Mouse (Mus musculus): ENCODE measurements around the gene Slc38a7. TPM values are rescaled to one million over a fixed set of nuclear protein-coding genes. Genes with fewer than 3 reads are reported as not detected.

Gene Slc38a7
- polyA plus RNA-seq, 1 experiment, result 26.2 TPM

GRCm38 (mm10) chr8:95854174-95854573, 835 bp upstream of the Slc38a7 start:
- Histone ChIP-seq H3K36me3 (ENCODE audit: control insufficient read depth, insufficient read depth) (no peaks in the 10 kb centered on the region), H3K79me3 (ENCODE audit: low read depth) (peaks cover 2% of the 10 kb centered on the region), H3K4me3 (ENCODE audit: insufficient read depth, poor library complexity, severe bottlenecking) (no peak overlapping the region), H3K79me2 (ENCODE audit: control insufficient read depth, insufficient read depth) (peaks cover 11% of the 10 kb centered on the region), H3ac (ENCODE audit: control insufficient read depth, insufficient read length, low read depth) (no peak overlapping the region), H3K27me3 (ENCODE audit: control insufficient read depth, insufficient read depth, insufficient read length) (no peaks in the 10 kb centered on the region)
- no peak for TF ChIP-seq MYOG (IDR thresholded peaks at IDR 0.05; ENCODE audit: control insufficient read depth, extremely low read depth, insufficient read length)
- TF ChIP-seq CTCF (IDR thresholded peaks at IDR 0.05; ENCODE audit: control insufficient read depth, insufficient read depth, insufficient read length), result no peak
- no peak for TF ChIP-seq MYOD1 (IDR thresholded peaks at IDR 0.05; ENCODE audit: control insufficient read depth, insufficient read length, low read depth)
- no peak for TF ChIP-seq USF1 (IDR thresholded peaks at IDR 0.05; ENCODE audit: low read depth)
- TF ChIP-seq FOSL1 (IDR thresholded peaks at IDR 0.05; ENCODE audit: insufficient read depth, low read length, poor library complexity, severe bottlenecking), result no peak
- no peak for TF ChIP-seq MAX (IDR thresholded peaks at IDR 0.05)
- TF ChIP-seq CEBPB (IDR thresholded peaks at IDR 0.05; ENCODE audit: low read depth), result no peak

DNA sequence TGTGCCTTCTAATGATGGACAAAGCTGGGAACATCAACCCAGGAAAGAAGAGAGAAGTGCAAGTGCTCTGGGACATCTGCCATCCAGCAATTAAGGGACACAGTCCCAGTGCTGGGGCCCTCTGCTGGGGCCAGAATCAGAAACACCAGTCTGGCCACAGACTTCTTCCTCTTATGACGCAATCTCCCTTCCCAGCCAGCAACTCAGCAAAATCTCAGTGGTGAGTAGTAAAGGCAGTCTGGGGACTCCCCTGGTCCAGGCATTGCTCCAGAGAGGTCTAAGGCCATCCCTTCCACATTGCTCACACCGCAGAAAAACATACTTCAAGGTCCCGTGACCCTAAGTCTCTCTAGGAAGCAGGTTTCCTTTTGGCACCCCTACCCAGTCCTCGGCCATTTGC, 1.0 kb downstream of the Slc38a7 start:
- Histone ChIP-seq H3K79me3 (ENCODE audit: low read depth) (peaks cover 2% of the 10 kb centered on the region), H3ac (ENCODE audit: control insufficient read depth, insufficient read length, low read depth) (peak overlapping the region; percentile 40), H3K27me3 (ENCODE audit: control insufficient read depth, insufficient read depth, insufficient read length) (no peaks in the 10 kb centered on the region), H3K4me3 (ENCODE audit: insufficient read depth, poor library complexity, severe bottlenecking) (peak overlapping the region; percentile 74), H3K79me2 (ENCODE audit: control insufficient read depth, insufficient read depth) (peaks cover 11% of the 10 kb centered on the region), H3K36me3 (ENCODE audit: control insufficient read depth, insufficient read depth) (peaks cover 6% of the 10 kb centered on the region)
- TF ChIP-seq USF1 (IDR thresholded peaks at IDR 0.05; ENCODE audit: low read depth), result peak; percentile 44
- TF ChIP-seq MYOG (IDR thresholded peaks at IDR 0.05; ENCODE audit: control insufficient read depth, extremely low read depth, insufficient read length), result no peak
- TF ChIP-seq CEBPB (IDR thresholded peaks at IDR 0.05; ENCODE audit: low read depth), result peak; percentile 97

DNA sequence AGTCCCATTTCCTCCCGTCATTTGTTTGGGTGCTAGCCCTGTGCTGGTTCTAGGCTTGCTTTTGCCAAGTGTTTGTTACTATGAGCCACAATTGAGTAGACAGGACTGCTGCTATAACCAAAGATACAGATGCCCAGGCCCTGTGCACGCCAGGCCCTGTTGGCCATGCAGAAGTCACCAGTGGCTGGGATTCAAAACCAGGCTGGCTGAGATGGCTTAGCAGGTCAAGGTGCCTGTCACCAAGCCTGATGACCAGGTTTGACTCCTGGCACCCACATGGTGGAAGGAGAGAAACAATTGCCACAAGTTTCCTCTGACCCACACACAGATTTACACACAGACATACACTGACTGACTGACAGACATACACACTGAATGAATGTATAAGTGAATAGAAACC, 3.0 kb downstream of the Slc38a7 start:
- Histone ChIP-seq H3K27me3 (ENCODE audit: control insufficient read depth, insufficient read depth, insufficient read length) (no peaks in the 10 kb centered on the region), H3K36me3 (ENCODE audit: control insufficient read depth, insufficient read depth) (peaks cover 17% of the 10 kb centered on the region), H3K79me3 (ENCODE audit: low read depth) (peaks cover 2% of the 10 kb centered on the region), H3K79me2 (ENCODE audit: control insufficient read depth, insufficient read depth) (peaks cover 11% of the 10 kb centered on the region), H3ac (ENCODE audit: control insufficient read depth, insufficient read length, low read depth) (no peak overlapping the region), H3K4me3 (ENCODE audit: insufficient read depth, poor library complexity, severe bottlenecking) (no peak overlapping the region)
- TF ChIP-seq FOSL1 (IDR thresholded peaks at IDR 0.05; ENCODE audit: insufficient read depth, low read length, poor library complexity, severe bottlenecking), result no peak
- TF ChIP-seq MYOD1 (IDR thresholded peaks at IDR 0.05; ENCODE audit: control insufficient read depth, insufficient read length, low read depth), result no peak
- no peak for TF ChIP-seq MYOG (IDR thresholded peaks at IDR 0.05; ENCODE audit: control insufficient read depth, extremely low read depth, insufficient read length)
- TF ChIP-seq MAX (IDR thresholded peaks at IDR 0.05), result no peak
- no peak for TF ChIP-seq USF1 (IDR thresholded peaks at IDR 0.05; ENCODE audit: low read depth)
- TF ChIP-seq CEBPB (IDR thresholded peaks at IDR 0.05; ENCODE audit: low read depth), result no peak

DNA sequence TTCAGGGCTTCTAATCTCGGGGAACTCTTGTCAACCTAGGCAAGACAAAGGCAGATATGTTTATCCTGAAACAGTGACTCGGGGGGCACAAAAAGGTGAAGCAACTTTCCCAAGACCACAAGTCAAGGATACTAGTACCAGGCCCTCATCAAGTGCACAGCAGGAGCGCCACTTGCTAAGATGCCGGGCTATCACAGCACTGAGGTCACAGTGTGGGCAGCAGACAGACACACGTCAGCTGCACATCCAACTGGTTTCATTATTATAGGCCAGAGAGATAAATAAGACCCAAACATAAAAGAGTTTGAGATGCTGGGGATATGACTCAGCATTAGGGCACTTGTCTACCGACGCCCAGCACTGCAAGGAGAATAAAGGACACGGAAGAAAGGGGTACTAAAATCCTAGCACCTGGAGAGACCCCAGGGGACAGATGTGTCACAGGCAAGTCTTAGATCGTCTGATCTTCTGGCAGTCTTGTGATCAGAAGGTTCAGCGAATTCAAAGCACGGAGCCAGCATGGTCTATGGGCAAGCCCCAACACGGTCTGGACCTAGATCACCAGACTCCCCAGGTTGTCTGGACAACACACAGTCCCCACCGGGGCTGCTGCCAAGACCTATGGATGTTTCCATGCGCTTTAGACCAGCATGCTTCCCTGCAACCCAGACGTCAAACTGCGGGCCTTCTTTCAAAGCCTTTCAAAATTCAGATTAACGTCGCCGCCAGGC, 4.4 kb downstream of the Slc38a7 start:
- no peak overlapping the region for H3K4me3 ChIP-seq (ENCODE audit: insufficient read depth, poor library complexity, severe bottlenecking)
- no peak overlapping the region for H3ac ChIP-seq (ENCODE audit: control insufficient read depth, insufficient read length, low read depth)
- H3K79me2 ChIP-seq (ENCODE audit: control insufficient read depth, insufficient read depth), result peaks cover 11% of the 10 kb centered on the region
- peaks cover 2% of the 10 kb centered on the region for H3K79me3 ChIP-seq (ENCODE audit: low read depth)
- peaks cover 17% of the 10 kb centered on the region for H3K36me3 ChIP-seq (ENCODE audit: control insufficient read depth, insufficient read depth)
- TF ChIP-seq CEBPB (IDR thresholded peaks at IDR 0.05; ENCODE audit: low read depth) (no peak), MYOD1 (IDR thresholded peaks at IDR 0.05; ENCODE audit: control insufficient read depth, insufficient read length, low read depth) (peak; percentile 80), MYOG (IDR thresholded peaks at IDR 0.05; ENCODE audit: control insufficient read depth, extremely low read depth, insufficient read length) (no peak), USF1 (IDR thresholded peaks at IDR 0.05; ENCODE audit: low read depth) (no peak)
- H3K27me3 ChIP-seq (ENCODE audit: control insufficient read depth, insufficient read depth, insufficient read length), result no peaks in the 10 kb centered on the region

DNA sequence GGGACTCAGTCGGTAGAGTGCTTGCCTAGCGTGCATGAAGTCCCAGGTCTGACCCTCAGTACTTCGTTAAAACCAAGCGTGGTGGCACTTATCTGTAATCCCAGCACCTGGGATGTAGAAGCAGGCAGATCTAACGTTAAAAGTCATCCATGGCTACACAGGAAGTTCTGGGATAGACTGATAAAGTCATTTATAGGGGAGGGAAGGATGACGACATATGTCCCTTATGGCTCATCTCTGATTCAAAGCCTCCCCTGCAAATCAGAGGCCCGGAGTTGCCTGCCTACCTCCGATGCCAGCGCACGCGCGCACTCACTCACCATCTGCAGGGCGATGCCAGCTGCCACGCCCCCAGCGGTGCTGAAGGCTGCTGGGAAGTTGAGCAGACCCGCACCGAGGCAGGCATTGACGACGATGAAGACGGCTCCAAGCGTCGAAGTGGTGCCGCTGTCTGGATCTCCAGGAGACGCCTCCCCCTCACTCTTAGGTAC, 5.2 kb downstream of the Slc38a7 start:
- Histone ChIP-seq H3K27me3 (ENCODE audit: control insufficient read depth, insufficient read depth, insufficient read length) (no peaks in the 10 kb centered on the region), H3K79me2 (ENCODE audit: control insufficient read depth, insufficient read depth) (peaks cover 11% of the 10 kb centered on the region), H3K36me3 (ENCODE audit: control insufficient read depth, insufficient read depth) (peaks cover 17% of the 10 kb centered on the region), H3ac (ENCODE audit: control insufficient read depth, insufficient read length, low read depth) (no peak overlapping the region), H3K4me3 (ENCODE audit: insufficient read depth, poor library complexity, severe bottlenecking) (no peak overlapping the region), H3K79me3 (ENCODE audit: low read depth) (peaks cover 2% of the 10 kb centered on the region)
- TF ChIP-seq FOSL1 (IDR thresholded peaks at IDR 0.05; ENCODE audit: insufficient read depth, low read length, poor library complexity, severe bottlenecking) (no peak), MAX (IDR thresholded peaks at IDR 0.05) (no peak), CEBPB (IDR thresholded peaks at IDR 0.05; ENCODE audit: low read depth) (no peak), CTCF (IDR thresholded peaks at IDR 0.05; ENCODE audit: control insufficient read depth, insufficient read depth, insufficient read length) (no peak), MYOD1 (IDR thresholded peaks at IDR 0.05; ENCODE audit: control insufficient read depth, insufficient read length, low read depth) (no peak), USF1 (IDR thresholded peaks at IDR 0.05; ENCODE audit: low read depth) (no peak), MYOG (IDR thresholded peaks at IDR 0.05; ENCODE audit: control insufficient read depth, extremely low read depth, insufficient read length) (no peak)

GRCm38 (mm10) chr8:95845026-95845425, 8.3 kb downstream of the Slc38a7 start:
- Histone ChIP-seq H3K4me3 (ENCODE audit: insufficient read depth, poor library complexity, severe bottlenecking) (no peak overlapping the region), H3K36me3 (ENCODE audit: control insufficient read depth, insufficient read depth) (peaks cover 21% of the 10 kb centered on the region), H3K27me3 (ENCODE audit: control insufficient read depth, insufficient read depth, insufficient read length) (no peaks in the 10 kb centered on the region), H3K79me3 (ENCODE audit: low read depth) (no peaks in the 10 kb centered on the region), H3ac (ENCODE audit: control insufficient read depth, insufficient read length, low read depth) (no peak overlapping the region), H3K79me2 (ENCODE audit: control insufficient read depth, insufficient read depth) (no peaks in the 10 kb centered on the region)
- TF ChIP-seq MAX (IDR thresholded peaks at IDR 0.05) (no peak), FOSL1 (IDR thresholded peaks at IDR 0.05; ENCODE audit: insufficient read depth, low read length, poor library complexity, severe bottlenecking) (no peak), CTCF (IDR thresholded peaks at IDR 0.05; ENCODE audit: control insufficient read depth, insufficient read depth, insufficient read length) (no peak), MYOG (IDR thresholded peaks at IDR 0.05; ENCODE audit: control insufficient read depth, extremely low read depth, insufficient read length) (no peak), MYOD1 (IDR thresholded peaks at IDR 0.05; ENCODE audit: control insufficient read depth, insufficient read length, low read depth) (no peak), CEBPB (IDR thresholded peaks at IDR 0.05; ENCODE audit: low read depth) (no peak), USF1 (IDR thresholded peaks at IDR 0.05; ENCODE audit: low read depth) (no peak)
